Mouse (Mus musculus) kidney, embryonic 15.5 days (tissue): ENCODE data around the gene Mbd4. TPM values are rescaled to one million over a fixed set of nuclear protein-coding genes. Genes with fewer than 3 reads are reported as not detected.
A peak's percentile ranks its signal among the peaks of the same experiment; 100 is the strongest.

ENCODE experiments used
- ATAC-seq: fragments of 200-750 bp; cut with Nextera tagmentation; replicated peaks from 2 replicates; pipeline ENCODE4 v1.8.0; 2017; ENCODE audit warnings: moderate TSS enrichment; ENCODE audit not compliant: low FRiP score
- H3K27ac ChIP-seq: fragments of 300-500 bp; sonication (generic); 2 replicates; pipeline ENCODE4 v1.5.1; 2015; ENCODE audit warnings: mild to moderate bottlenecking, inconsistent platforms
- H3K27me3 ChIP-seq: fragments of 300-500 bp; sonication (generic); 2 replicates; pipeline ENCODE4 v1.6.1; 2015; ENCODE audit warnings: inconsistent platforms
- H3K36me3 ChIP-seq: fragments of 300-500 bp; sonication (generic); 2 replicates; pipeline ENCODE4 v1.6.1; 2015; ENCODE audit warnings: inconsistent platforms
- H3K4me1 ChIP-seq: fragments of 300-500 bp; sonication (generic); 2 replicates; pipeline ENCODE4 v1.6.1; 2015; ENCODE audit warnings: inconsistent platforms
- H3K4me2 ChIP-seq: fragments of 300-500 bp; sonication (generic); 2 replicates; pipeline ENCODE4 v1.6.1; 2015; ENCODE audit warnings: moderate library complexity, mild to moderate bottlenecking, inconsistent platforms
- H3K4me3 ChIP-seq: fragments of 300-500 bp; sonication (generic); replicated peaks from 2 replicates; pipeline ENCODE4 v1.5.1; 2015; ENCODE audit warnings: mild to moderate bottlenecking, inconsistent platforms
- H3K9ac ChIP-seq: fragments of 300-500 bp; sonication (generic); 2 replicates; pipeline ENCODE4 v1.6.1; 2015; ENCODE audit warnings: mild to moderate bottlenecking, inconsistent platforms
- H3K9me3 ChIP-seq: fragments of 300-500 bp; sonication (generic); replicated peaks from 2 replicates; pipeline ENCODE4 v1.6.1; 2016; ENCODE audit warnings: inconsistent platforms
- WGBS: fragments of 180-500 bp; shearing (Covaris S2); methylation state at CpG from one replicate; pipeline ENCODE4 v1.1.7; 2015; ENCODE audit warnings: mixed read lengths; 5-methylcytosine and 5-hydroxymethylcytosine counted together
- polyA plus RNA-seq: library from polyadenylated mRNA; unstranded; fragments of >200 nt; fragmentation: Nextera tagmentation; extraction: Ambion mirVana; gene quantifications from 2 replicates; pipeline ENCODE4 v1.2.1, GENCODE M21; 2015

The Mbd4 gene
- polyA plus RNA-seq: 21.3 and 21.7 TPM in 2 replicates

- under 1% methylated on average over 51 of the region's 51 CpGs for WGBS
- peak within 1 kb of the TSS; percentile 61 for H3K9ac ChIP-seq
Observed at GRCm38 (mm10) chr6:115853091-115853813, at the start of gene Mbd4, which contains the start of gene Ift122. Gene Mbd4, minus strand, starts transcription at chr6:115853371. Gene Ift122, plus strand, starts transcription at chr6:115853470.

GRCm38 (mm10) chr6:115902545-115902944, 49.4 kb upstream of the Mbd4 start:
- no peak overlapping the region for H3K9ac ChIP-seq
- 91% methylated on average over 3 of the region's 3 CpGs for WGBS
- peak overlapping the region; percentile 37; the same call in 1 of the 2 replicates for H3K27ac ChIP-seq
- H3K4me3 ChIP-seq: no peak overlapping the region
- peaks cover 16% of the 10 kb centered on the region for H3K4me1 ChIP-seq
- no peaks in the 10 kb centered on the region for H3K9me3 ChIP-seq
- no peak for ATAC-seq
- H3K27me3 ChIP-seq: no peaks in the 10 kb centered on the region
- H3K4me2 ChIP-seq: no peak overlapping the region
- H3K36me3 ChIP-seq: peaks cover 63% of the 10 kb centered on the region

More at GRCm38 (mm10) chr6:115853091-115853813, at the start of gene Mbd4, which contains the start of gene Ift122:
- no peaks in the 10 kb centered on the region for H3K9me3 ChIP-seq
- peaks cover 22% of the 10 kb centered on the region for H3K36me3 ChIP-seq
- no peaks in the 10 kb centered on the region for H3K27me3 ChIP-seq
- peak within 1 kb of the TSS; percentile 71 for H3K4me2 ChIP-seq
- peaks cover 21% of the 10 kb centered on the region for H3K4me1 ChIP-seq
- peak within 1 kb of the TSS; percentile 89 for H3K27ac ChIP-seq
- ATAC-seq: peak; percentile 98
- peak within 1 kb of the TSS; percentile 70 for H3K4me3 ChIP-seq

GRCm38 (mm10) chr6:115901489-115901931, 48.3 kb upstream of the Mbd4 start:
- WGBS: 67% methylated on average over 8 of the region's 8 CpGs
- H3K4me1 ChIP-seq: peaks cover 13% of the 10 kb centered on the region
- no peaks in the 10 kb centered on the region for H3K27me3 ChIP-seq
- no peaks in the 10 kb centered on the region for H3K9me3 ChIP-seq
- ATAC-seq: no peak
- H3K36me3 ChIP-seq: peaks cover 53% of the 10 kb centered on the region
- H3K4me2 ChIP-seq: no peak overlapping the region
- H3K9ac ChIP-seq: no peak overlapping the region
- no peak overlapping the region for H3K4me3 ChIP-seq
- peak overlapping the region; percentile 37 for H3K27ac ChIP-seq

- peak overlapping the region; percentile 37 for H3K27ac ChIP-seq
- H3K27me3 ChIP-seq: no peaks in the 10 kb centered on the region
- H3K9ac ChIP-seq: no peak overlapping the region
- WGBS: 20% methylated on average over 3 of the region's 3 CpGs
- H3K9me3 ChIP-seq: no peaks in the 10 kb centered on the region
- H3K36me3 ChIP-seq: peaks cover 51% of the 10 kb centered on the region
- H3K4me1 ChIP-seq: peaks cover 11% of the 10 kb centered on the region
- peak; percentile 83; the same call in 1 of the 2 replicates for ATAC-seq
- no peak overlapping the region for H3K4me2 ChIP-seq
- no peak overlapping the region for H3K4me3 ChIP-seq
Observed at GRCm38 (mm10) chr6:115901062-115901461, 47.9 kb upstream of the Mbd4 start.

- H3K4me2 ChIP-seq: no peak overlapping the region
- H3K27me3 ChIP-seq: no peaks in the 10 kb centered on the region
- no peak overlapping the region for H3K9ac ChIP-seq
- 76% methylated on average over 7 of the region's 7 CpGs for WGBS
- H3K27ac ChIP-seq: no peak overlapping the region
- H3K36me3 ChIP-seq: peaks cover 50% of the 10 kb centered on the region
- no peak for ATAC-seq
- H3K4me1 ChIP-seq: peaks cover 11% of the 10 kb centered on the region
- no peak overlapping the region for H3K4me3 ChIP-seq
- H3K9me3 ChIP-seq: no peaks in the 10 kb centered on the region
Observed at GRCm38 (mm10) chr6:115897926-115898520, 44.9 kb upstream of the Mbd4 start.

- Histone ChIP-seq H3K4me2 (no peak overlapping the region), H3K4me1 (peaks cover 11% of the 10 kb centered on the region), H3K27ac (0 out of 2 replicates have a peak overlapping the region, but pooled peaks have one; percentile 6), H3K9ac (no peak overlapping the region), H3K4me3 (no peak overlapping the region), H3K9me3 (no peaks in the 10 kb centered on the region), H3K36me3 (peaks cover 53% of the 10 kb centered on the region), H3K27me3 (no peaks in the 10 kb centered on the region)
- ATAC-seq: no peak
- 78% methylated on average over 4 of the region's 4 CpGs for WGBS
Observed at GRCm38 (mm10) chr6:115897117-115897516, 43.9 kb upstream of the Mbd4 start.

GRCm38 (mm10) chr6:115896346-115896745, 43.2 kb upstream of the Mbd4 start:
- no peak for ATAC-seq
- no peak overlapping the region for H3K4me2 ChIP-seq
- no peaks in the 10 kb centered on the region for H3K27me3 ChIP-seq
- H3K4me3 ChIP-seq: no peak overlapping the region
- no peak overlapping the region for H3K9ac ChIP-seq
- H3K27ac ChIP-seq: no peak overlapping the region
- peaks cover 55% of the 10 kb centered on the region for H3K36me3 ChIP-seq
- no peaks in the 10 kb centered on the region for H3K9me3 ChIP-seq
- peaks cover 6% of the 10 kb centered on the region for H3K4me1 ChIP-seq
- WGBS: 74% methylated on average over 1 of the region's 1 CpGs

GRCm38 (mm10) chr6:115892363-115892762, 39.2 kb upstream of the Mbd4 start:
- no peak overlapping the region for H3K4me3 ChIP-seq
- H3K4me1 ChIP-seq: peaks cover 12% of the 10 kb centered on the region; the same call in 1 of the 2 replicates
- WGBS: 79% methylated on average over 3 of the region's 3 CpGs
- no peak for ATAC-seq
- H3K4me2 ChIP-seq: no peak overlapping the region
- peaks cover 70% of the 10 kb centered on the region for H3K36me3 ChIP-seq
- no peaks in the 10 kb centered on the region for H3K9me3 ChIP-seq
- no peak overlapping the region for H3K27ac ChIP-seq
- no peaks in the 10 kb centered on the region for H3K27me3 ChIP-seq
- H3K9ac ChIP-seq: no peak overlapping the region

GRCm38 (mm10) chr6:115891497-115892061, 38.4 kb upstream of the Mbd4 start:
- Histone ChIP-seq H3K27ac (peak overlapping the region; percentile 41; the same call in 1 of the 2 replicates), H3K9ac (no peak overlapping the region), H3K36me3 (peaks cover 77% of the 10 kb centered on the region), H3K4me2 (no peak overlapping the region), H3K4me3 (no peak overlapping the region), H3K9me3 (no peaks in the 10 kb centered on the region), H3K27me3 (no peaks in the 10 kb centered on the region), H3K4me1 (peaks cover 18% of the 10 kb centered on the region; the same call in 1 of the 2 replicates)
- no peak for ATAC-seq
- 70% methylated on average over 8 of the region's 8 CpGs for WGBS

- H3K27me3 ChIP-seq: no peaks in the 10 kb centered on the region
- H3K36me3 ChIP-seq: peaks cover 75% of the 10 kb centered on the region
- H3K27ac ChIP-seq: peak overlapping the region; percentile 41; the same call in 1 of the 2 replicates
- H3K9me3 ChIP-seq: no peaks in the 10 kb centered on the region
- no peak overlapping the region for H3K4me2 ChIP-seq
- H3K4me1 ChIP-seq: peaks cover 20% of the 10 kb centered on the region; the same call in 1 of the 2 replicates
- 64% methylated on average over 6 of the region's 6 CpGs for WGBS
- H3K4me3 ChIP-seq: no peak overlapping the region
- H3K9ac ChIP-seq: no peak overlapping the region
- no peak for ATAC-seq
Observed at GRCm38 (mm10) chr6:115891061-115891460, 37.9 kb upstream of the Mbd4 start.

- Histone ChIP-seq H3K4me1 (peaks cover 20% of the 10 kb centered on the region; the same call in 1 of the 2 replicates), H3K4me2 (no peak overlapping the region), H3K4me3 (no peak overlapping the region), H3K9ac (no peak overlapping the region), H3K9me3 (no peaks in the 10 kb centered on the region), H3K27me3 (no peaks in the 10 kb centered on the region), H3K27ac (no peak overlapping the region), H3K36me3 (peaks cover 72% of the 10 kb centered on the region)
- no peak for ATAC-seq
- WGBS: 86% methylated on average over 8 of the region's 8 CpGs
Observed at GRCm38 (mm10) chr6:115890601-115891000, 37.4 kb upstream of the Mbd4 start.

- no peaks in the 10 kb centered on the region for H3K9me3 ChIP-seq
- H3K4me1 ChIP-seq: peaks cover 20% of the 10 kb centered on the region; the same call in 1 of the 2 replicates
- no peak for ATAC-seq
- no peaks in the 10 kb centered on the region for H3K27me3 ChIP-seq
- no peak overlapping the region for H3K4me3 ChIP-seq
- no peak overlapping the region for H3K9ac ChIP-seq
- H3K36me3 ChIP-seq: peaks cover 66% of the 10 kb centered on the region
- H3K4me2 ChIP-seq: no peak overlapping the region
- H3K27ac ChIP-seq: no peak overlapping the region
- 98% methylated on average over 3 of the region's 3 CpGs for WGBS
Observed at GRCm38 (mm10) chr6:115888296-115888695, 35.1 kb upstream of the Mbd4 start.
